Mouse (Mus musculus): ENCODE measurements at regions not wholly inside any gene's neighbourhood (a gene's known extent, or its start where the extent isn't known, plus 50 kb on each side); places are given as distances from the start of the nearest gene placed in this dataset.

GRCm38 (mm10) chr4:87718166-87718805 is 314.9 kb downstream of the Mllt3 start:
- DNase-seq: no peak

DNA sequence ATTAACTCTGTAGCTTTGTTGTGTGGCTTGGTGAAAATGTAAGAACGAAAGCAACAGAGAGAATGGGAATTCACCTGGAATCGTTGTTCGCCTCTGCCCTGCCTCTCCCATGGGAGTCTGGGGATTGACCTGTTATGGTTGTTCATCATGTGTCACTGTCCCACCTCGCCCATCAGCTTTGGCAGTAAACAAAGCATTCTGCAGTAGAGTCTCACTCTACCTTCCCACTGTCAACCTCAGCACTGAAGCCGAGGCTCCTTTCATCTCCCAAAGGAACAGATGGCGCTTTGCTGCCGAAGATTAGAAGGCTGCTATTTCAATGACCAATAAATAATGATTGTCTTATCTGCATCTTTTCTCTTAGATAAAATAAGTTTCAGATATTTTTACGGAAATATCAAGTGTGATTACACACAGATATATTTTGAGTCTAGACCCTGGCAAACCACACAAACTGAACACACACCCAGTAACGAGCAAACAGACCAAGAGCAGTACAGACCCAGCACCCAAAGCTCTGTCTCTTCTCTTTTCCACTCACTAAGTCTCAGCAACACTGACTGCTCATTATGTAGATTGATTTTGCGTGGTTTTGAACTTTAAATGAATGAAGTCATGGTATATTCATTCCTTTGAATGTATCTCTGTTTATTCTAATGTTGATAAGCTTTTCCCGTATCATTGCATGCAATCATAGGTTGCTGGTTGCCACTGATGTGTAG is 317.8 kb downstream of the Mllt3 start:
- DNase-seq: no peak

DNA sequence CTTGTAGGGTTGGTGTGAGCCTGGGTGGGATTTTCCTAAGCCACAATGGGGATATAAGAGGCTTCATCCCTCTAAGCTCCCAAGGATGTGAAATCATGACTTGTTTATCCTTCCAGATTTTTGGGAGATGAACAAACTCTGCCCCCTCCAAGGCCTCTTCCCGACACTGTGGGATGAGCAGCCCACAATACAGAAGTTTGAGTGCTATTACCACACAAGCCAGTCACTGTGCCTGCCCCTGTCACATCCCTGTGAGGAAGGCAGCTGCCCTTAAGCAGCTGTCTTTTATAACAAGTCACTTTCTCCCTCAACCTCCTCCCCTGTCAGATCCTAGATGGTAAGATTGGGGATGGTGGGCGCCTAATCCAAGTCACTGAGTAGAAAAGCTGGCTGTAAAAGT is 320.5 kb downstream of the Mllt3 start:
- no peak for DNase-seq

GRCm38 (mm10) chr4:87712286-87712685 is 320.9 kb downstream of the Mllt3 start:
- no peak for DNase-seq

DNA sequence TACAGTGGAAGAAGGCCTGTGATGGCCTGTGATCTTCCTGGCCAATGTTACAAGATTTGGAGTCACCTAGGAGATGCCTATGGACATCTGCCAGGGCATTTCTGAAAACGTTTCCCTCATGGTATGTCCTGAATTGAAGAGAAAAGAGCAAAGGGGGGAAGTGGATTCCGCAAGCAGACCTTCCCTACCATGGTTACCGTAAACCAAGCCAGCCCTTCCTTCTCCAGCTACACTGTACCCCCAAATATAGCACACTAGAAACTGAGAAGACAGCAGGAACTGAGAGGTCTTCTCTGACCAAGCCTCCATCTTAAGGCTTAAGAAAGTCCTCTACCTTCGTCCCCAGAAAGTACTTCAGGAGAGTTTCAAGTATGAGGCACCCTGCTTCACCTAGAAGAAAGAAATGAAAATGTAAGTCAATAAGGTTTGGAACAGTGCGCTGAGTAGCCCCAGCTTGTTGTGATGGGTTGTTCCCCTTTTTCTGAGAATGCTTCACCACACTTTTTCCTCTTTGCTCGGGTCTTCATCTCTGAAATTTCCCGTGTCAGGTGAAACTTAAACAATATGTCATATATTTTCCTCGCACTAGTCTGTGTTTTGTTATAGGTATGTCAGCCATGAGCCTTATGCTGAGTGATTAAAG is 321.9 kb downstream of the Mllt3 start:
- DNase-seq: no peak

- no peak for DNase-seq
Measured at GRCm38 (mm10) chr4:87708981-87709645, 324.1 kb downstream of the Mllt3 start.

GRCm38 (mm10) chr4:87707386-87707785 is 325.8 kb downstream of the Mllt3 start:
- DNase-seq: no peak

DNA sequence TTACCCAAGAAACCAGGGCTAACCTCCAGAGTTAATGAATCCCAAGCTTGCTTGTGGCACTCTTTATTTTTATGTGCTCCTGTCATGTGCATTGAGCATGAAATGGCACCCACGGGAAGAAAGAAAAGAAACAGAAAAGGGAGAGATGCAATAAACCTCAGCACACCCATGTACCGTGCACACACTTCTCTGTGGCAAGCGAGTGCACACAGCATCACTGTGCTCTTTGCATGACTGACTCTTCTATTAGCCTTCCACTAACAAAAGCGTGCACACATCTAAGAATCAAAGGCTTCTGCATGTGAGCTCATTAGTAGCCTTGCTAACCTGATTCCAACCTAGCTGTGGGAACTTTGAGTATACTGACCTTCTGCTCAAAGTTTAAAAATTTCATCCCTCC is 330.3 kb downstream of the Mllt3 start:
- DNase-seq: no peak

DNA sequence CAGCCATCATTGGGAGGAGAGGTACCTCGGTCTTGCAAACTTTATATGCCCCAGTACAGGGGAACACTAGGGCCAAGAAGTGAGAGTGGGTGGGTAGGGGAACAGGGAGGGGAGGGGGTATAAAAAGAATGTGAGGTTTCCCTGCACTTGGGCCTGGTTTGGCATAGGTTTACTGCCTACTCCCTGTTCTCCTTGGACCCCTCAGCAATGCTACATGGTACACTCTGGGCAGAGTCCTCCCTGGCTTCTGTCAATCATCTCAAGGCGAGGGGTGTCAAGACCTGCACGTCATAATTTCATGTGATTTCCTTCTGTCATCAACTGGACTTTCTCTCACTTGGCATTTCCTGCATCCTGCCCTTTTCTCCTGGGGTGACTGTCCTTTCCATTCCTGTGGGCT is 330.9 kb downstream of the Mllt3 start:
- DNase-seq: no peak

DNA sequence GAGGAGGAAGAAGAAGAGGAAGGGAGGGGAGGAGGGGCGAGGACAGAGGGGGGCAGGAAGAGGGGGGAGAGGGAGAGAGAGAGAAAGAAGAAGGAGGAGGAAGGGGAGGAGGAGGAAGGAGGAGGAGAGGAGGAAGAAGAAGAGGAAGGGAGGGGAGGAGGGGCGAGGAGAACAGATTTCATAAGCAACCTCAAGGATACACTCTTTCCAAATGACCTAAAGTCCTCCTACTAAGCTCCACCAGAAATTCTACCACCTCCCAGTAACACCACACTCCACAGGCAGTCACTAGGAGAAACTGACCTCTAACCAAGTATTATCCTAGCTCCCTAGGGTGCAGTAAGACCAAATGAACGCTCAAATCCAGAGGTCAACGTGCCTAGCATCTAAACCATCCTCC is 332.1 kb downstream of the Mllt3 start:
- DNase-seq: no peak

DNA sequence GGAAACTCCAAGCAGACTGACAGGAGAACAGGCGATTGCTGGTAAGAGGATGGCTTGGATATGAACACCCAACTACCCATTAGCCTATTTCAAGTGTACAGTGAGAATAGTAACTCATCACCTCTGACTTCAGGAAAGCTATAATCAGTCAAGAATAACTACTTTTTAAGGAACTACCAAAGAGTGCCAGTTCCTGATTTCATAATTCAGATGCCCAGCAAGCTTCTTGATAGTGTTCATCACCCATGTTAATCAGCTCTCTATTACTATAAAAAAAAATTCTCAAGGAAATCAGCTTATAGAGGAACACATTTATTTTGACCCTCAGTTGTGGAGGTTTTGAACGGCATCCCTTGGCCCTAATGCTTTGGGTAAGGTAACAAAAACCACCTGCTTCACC is 332.7 kb downstream of the Mllt3 start:
- no peak for DNase-seq

- DNase-seq: no peak
Measured at GRCm38 (mm10) chr4:87699586-87699985, 333.6 kb downstream of the Mllt3 start.

DNA sequence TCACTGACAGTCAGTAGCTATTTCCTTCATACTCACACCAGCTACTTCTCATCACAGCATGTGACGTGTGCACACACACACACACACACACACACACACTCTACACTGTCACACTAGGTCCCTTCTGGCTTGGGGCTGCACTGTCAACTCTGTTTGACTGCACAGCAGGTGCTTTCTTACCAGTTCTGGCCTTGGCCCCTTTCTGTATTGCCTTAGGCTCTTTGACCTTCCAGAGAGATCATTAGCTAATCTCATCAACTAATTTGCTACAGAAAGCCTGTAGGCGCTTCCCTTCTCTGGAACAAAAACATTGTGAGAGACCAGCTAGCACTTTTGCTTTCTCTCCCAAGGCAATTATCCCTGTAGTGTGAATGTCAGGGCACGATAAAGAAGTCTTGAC is 334.4 kb downstream of the Mllt3 start:
- DNase-seq: no peak

- DNase-seq: no peak
Measured at GRCm38 (mm10) chr4:87696921-87697320, 336.2 kb downstream of the Mllt3 start.

- DNase-seq: no peak
Measured at GRCm38 (mm10) chr4:87695811-87696210, 337.4 kb downstream of the Mllt3 start.

DNA sequence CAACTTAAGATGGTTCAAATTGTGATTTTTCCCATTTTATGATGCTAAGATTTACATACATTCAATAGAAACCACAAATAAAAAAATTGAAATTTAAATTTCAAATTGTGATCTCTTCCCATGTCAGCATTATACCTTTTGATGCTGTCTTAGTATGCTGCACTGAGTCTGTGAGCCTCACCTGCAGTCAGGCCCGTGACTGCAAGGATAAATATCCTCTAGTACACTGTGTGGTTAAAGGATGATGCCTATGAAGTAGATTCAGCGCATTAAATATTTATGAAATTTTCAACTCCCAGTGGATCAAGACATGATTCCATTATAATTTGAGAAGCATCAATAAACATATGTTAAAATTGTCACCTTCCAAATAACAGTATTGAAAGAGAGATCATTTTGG is 340.4 kb downstream of the Mllt3 start:
- no peak for DNase-seq

DNA sequence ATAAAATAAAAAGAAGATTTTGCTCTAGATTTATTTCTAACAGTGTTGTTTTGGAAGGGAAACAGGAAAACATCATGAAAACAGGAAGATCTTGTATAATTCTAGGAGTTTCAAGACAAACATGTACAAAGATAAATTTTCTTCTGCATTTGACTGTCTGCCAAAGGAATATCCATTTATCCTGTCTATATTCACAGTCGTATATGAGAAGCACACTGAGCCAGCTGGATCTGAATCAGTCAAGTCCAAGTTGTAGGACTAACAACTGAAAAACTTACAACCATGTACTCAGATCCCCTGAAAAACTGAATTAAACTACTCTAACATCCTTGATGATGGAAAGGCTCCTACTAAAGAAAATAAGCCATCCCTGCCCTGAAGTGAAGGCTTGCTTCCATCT is 348.2 kb downstream of the Mllt3 start:
- DNase-seq: no peak

DNA sequence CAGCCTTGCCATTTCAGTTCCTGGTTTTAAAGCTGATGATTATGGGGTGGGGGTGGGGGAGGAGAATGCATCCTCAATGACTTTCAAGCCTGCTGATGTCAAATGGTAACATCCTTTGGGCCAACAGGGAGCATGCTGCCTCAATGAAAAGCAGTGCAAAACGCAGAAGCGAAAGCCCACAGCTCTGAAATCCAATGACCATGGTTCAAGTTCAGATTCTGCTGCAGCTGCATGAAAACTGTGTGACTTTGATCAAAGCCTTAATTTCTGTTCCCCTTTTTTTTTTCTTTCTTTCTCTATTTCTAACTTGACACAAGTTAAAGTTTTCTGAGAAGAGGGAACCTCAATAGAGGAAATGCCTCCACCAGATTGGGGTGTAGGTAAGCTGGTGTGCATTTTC is 350.4 kb downstream of the Mllt3 start:
- no peak for DNase-seq

GRCm38 (mm10) chr4:87671101-87671500 is 362.1 kb downstream of the Mllt3 start:
- DNase-seq: no peak

DNA sequence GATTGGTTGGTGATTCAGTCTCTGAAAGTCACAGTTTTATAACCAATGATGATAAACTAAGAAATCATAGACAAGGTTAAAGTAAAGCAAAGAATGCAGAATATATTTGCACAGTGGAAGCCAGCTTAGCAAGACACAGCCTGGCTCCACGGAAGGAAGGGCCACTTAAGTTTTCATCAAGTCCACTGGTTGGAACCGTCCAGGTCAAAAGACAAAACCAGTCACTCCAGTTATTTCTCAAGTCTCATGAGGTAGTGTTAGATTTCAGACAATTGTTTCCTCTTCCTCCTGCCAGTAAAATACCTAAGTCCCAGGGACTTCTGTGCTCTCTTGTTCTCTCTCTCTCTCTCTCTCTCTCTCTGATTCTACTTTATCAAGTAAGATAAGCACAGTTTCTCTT is 363.0 kb downstream of the Mllt3 start:
- DNase-seq: no peak

DNA sequence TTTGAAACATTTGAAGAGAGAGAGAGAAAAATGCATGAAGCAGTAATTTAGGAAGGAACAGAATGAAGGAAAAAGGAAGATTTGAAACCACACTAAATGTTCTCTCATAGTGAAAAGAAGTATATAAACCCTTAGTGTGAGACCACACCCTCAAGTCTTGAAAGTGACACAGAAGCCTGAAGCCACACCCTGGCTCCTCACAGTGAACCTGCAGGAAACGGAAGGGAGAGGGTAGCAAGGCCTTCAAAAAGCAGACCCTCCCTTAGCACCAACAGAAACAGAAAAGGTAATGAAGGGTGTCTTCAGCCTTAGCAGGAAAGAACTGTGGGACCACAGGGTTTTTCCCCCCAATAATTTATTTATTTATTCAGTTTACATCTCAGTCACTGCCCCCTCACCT is 363.7 kb downstream of the Mllt3 start:
- no peak for DNase-seq

GRCm38 (mm10) chr4:87668314-87668713 is 364.9 kb downstream of the Mllt3 start:
- DNase-seq: no peak

- peak; percentile 7 to 42 for DNase-seq
Measured at GRCm38 (mm10) chr4:87667556-87668154, 365.5 kb downstream of the Mllt3 start.
